Mouse (Mus musculus) spleen, postnatal 10 days (tissue): ENCODE measurements at regions not wholly inside any gene's neighbourhood (a gene's known extent, or its start where the extent isn't known, plus 50 kb on each side); places are given as distances from the start of the nearest gene placed in this dataset.
A peak's percentile ranks its signal among the peaks of the same experiment; 100 is the strongest.

Experiments
- DNase-seq, 2 experiments: peaks; one replicate each; pipeline ENCODE4 v3.0.0; 2021 to 2022; ENCODE audit warnings: low spot score in 2 of 2

DNA sequence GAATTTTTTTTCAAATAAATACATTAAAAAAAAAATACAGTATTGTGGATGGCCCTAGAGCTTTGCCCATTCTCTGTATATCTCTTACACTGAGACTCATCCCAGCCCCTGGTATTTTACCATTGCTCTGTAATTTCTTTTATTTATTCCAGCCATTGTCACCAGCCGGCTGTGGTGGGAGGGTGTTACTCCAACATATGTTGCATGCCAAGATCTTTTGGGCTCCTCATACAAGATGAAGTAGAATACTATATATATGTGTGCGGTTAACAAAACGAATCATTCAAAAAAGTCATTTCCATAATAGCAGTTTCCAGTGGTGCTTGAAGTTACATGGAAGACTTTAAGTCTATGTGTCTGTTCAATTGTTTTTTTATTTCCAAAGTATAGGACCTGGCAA, 268.0 kb upstream of the Npvf start:
- no peak for DNase-seq

DNA sequence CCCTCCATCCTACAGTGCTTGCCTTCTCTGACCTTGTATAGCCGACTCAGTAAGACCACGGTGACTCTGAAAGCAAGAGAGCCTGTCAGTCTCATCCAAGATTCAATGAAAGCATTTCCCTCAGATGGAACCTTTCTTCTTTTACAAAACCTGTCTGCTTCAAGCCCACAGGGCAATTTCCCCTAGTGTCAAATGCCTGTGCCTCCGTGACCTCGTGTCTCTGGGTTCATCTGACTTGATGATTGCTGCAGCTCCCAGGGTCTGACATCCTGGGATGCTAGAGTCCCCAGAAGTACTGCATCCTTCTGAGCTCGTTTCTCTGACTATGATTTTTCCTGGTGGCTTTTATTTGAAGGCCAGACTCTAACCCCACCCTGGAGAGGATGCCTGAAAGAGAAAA, 270.3 kb upstream of the Npvf start:
- DNase-seq: no peak

DNA sequence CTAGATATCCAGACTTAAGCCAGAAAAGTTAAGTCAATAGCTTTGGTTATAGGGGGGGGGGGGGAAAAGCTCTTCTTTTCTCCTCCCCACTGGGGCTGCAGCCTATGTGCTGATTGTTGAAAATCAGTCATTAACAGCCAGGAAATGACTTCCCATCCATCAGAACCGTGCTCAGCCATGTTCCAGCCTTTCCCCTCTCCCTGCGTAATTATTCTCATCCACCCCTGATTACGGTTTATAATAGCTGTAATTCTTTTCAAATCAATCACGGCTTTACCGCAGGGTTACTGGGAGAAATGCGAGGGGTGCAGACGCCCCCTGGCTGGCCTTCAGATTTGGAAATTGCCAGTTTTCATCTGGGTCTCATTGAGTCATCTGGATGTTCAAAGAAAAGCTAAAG, 270.8 kb upstream of the Npvf start:
- DNase-seq: no peak

DNA sequence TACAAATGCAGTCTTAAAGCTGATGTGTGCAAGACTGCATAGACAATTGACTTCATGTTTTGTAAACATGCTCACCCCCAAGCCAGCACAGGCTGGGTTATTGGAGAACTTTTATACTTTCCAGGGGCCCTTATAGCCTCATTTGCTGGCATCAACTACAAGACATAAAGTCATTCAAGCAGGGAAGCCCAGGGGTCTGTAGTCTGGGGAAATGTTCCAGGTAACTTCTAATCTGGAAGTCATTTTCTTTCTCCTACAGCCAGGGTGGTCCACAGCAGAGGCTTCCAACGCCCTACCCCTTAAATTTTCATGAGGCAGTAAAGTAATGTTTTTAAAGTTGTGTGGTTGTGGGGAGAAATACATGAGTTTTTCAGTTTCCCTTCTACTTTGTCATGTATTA, 272.1 kb upstream of the Npvf start:
- no peak for DNase-seq

DNA sequence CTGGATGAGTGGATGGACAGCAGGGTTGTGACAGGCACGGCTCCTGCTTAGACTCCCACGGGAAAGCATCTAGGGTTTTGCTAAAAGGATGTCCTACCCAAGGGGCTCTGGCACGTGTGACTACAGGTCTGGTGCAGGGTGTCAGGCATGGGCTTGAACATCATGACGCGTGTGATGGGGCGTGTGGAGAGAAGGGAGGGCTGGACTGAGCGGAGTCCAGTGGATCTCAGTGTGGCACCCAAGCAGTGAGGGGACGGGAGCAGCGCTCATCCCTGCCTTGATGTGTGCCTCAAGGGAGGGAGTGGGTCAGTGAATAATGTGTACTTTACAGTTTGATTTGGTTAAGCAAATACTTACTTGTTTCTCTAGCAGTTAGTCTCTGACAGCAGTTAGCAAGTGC, 275.3 kb upstream of the Npvf start:
- no peak for DNase-seq

DNA sequence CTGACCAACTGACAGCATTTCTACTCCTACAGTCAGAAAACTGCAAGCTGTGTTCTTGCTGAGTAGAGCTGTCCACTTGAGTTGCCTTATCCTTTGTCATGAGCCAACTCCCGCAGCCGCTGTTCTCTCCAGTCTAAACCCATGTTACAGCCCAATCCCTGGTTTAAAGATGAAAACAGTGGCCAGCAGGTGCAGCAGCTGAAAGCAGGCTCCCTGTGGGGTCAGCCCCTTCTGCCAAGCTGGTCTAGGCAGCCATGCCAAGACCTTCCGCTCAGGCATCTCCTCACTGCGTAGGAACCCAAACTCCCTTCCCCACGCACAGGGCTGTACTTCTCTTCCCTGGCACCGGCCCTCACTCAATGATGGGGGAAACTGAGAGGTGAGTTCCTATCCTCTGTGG, 279.3 kb upstream of the Npvf start:
- no peak for DNase-seq

DNA sequence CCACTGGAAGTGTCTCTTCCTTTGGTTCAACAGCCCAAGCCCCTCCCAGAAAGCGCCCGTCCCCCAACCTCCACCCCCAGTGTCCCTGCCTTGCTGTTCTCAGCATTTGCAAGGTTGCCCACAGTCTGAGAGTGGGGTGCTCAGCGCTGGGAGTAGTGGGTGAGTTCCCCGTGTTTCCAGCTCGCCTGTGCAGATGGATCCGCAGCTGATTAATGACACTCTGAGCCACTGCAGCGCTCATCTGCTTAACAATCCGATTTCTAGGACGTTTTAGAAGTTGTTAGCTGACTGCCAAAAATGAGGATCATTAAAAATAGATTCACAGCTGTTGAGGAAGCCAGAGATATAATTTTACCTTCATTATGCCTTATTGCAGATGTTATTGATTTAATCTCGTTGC, 280.0 kb upstream of the Npvf start:
- no peak for DNase-seq

DNA sequence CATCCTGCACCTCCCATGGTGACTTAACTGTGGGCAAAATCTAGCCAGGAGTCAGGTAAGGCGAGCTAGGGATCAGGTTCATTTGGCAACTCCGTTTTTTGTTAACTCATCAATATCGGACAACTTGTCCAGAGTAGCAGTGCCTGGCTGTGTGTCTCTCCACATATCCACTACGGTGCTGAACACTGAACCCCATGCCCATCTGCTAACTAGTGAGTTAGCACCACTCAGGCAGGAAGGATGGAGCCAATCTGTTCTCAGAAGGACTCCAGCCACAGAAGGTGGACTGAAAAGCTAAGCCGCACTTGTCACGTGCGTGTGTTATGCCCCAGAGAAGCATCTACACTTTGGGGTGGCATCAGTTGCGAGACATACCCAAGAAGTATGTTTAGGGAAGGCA, 282.1 kb upstream of the Npvf start:
- DNase-seq: no peak

DNA sequence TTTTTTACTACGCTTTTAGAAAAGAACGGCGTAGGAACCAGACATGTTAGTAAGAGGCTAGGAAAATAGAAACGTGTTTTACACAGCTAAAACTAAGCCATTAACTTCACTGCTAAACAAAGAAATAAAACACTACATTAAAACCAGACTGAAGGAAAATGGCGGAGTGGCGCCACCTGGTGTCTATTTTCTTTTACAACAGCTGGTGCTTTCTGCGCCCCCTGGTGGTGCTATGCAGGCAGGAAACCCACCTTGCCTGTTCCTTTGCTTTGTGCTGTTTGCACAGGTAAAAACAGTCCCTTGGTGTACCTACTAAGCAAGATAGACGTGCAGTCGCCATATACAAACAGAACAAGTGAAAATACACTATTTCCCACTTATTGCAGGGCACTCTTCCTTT, 282.9 kb upstream of the Npvf start:
- peak; percentile 74 to 85 for DNase-seq

DNA sequence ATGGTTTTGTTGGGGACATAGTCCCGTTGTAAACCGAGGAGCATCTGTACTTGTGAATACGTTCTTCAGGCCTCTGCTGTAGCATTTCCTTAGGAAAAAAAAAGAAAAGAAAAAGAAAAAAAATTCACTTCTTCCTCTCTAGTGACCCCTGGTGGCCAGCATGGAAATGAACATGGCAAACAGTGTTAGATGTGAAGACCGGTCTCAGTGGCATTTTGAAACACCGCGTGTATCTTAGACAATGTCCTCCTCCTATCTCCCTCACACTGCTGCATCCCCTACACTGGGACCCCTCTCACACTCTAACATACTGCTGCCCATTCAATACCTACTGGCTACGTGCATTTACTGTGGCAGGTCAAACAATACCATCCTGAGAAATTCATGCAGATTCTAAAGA, 284.6 kb upstream of the Npvf start:
- DNase-seq: peak in 1 of 2 experiments; percentile 59

DNA sequence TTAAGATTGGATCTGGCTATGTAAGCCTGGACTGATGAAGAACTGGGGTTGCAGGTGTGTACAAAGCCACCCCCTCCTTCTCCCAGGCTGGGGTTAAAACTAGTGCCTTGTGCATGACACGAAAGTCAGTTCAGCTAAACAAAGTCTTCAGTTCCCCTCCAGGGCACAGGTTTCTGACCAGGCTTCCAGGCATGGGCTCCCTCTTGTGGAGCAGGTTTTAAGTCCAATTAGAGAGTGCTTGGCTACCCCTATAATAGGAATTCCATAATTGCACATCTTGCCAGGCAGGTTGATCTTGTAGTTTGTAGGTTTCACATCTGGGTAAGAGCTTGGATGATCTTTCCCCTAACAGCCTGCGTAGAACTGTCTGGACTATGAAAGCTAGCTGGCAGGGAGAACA, 285.2 kb upstream of the Npvf start:
- peak in 1 of 2 experiments; percentile 20 for DNase-seq

DNA sequence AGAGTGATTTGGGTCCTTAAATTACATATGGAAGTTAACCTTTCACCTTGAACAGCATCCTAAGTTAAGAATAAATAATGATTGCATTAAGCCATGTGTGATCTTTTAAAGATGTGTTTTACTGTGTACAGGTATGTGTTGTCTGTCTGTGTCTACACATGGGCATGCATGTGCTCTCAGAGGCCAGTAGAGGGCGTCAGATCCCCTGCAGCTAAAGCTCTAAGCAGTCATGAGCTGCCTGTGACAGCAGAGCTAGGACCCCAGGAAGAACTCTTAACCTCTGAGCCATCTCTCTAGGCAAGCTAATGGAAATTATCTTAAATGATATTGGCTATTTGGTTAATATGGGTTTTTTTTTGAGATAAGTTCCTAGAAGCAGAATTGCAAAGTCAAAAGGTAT, 285.9 kb upstream of the Npvf start:
- DNase-seq: no peak

DNA sequence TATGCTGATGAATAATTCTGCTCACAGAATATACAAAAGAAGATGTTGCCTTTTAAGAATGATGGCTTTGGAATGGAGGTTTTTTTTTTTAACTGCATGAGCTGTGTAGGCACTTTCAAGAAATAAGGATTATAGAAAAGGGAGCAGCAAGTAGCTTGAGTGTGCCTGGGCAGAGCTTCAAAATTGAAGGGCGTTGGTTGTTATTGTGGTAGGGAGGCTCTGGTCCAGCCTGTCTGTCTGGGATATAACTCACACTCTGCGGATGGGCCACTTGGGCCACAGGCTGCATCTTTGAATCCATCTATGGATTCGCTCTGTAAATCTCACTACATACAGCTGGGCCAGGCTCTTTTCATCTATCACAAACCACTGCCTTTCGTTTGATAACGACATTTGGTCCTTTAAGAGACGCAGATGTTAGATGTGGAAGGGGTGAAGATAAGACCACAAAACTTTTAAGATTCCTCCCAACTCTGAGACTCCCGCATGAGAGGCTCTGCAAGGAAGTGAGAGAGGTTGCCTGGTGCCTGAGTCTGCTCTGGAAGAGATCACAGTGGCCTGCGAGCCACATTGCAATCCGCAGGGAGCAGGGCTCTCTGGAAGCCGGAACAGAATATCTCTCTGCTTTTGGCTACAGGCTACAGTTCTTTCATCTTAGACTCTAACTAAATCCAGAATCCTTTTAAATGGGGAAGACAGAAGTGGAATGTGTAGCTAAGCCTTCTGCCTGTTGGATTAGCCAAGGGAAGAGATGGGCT, 286.6 kb upstream of the Npvf start:
- DNase-seq: no peak

DNA sequence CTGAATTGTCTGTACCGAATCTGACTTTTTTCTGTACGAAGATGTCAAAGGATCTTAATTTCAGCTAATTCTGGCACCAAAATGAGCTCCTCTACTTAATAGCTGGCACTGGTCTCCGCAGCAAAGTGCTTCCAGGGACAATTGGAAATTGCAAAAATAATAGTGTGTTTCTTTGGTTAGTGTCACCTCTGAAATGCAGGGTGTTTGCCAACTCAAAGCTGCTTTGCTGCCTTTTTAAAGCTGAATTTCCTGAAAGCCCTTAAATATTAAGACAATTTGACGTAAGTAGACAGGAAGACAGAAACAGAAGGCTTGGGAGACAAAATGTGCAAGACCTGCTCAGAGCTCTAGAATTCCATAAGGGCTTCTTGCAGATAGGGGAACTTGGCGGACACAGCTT, 288.5 kb upstream of the Npvf start:
- DNase-seq: no peak

DNA sequence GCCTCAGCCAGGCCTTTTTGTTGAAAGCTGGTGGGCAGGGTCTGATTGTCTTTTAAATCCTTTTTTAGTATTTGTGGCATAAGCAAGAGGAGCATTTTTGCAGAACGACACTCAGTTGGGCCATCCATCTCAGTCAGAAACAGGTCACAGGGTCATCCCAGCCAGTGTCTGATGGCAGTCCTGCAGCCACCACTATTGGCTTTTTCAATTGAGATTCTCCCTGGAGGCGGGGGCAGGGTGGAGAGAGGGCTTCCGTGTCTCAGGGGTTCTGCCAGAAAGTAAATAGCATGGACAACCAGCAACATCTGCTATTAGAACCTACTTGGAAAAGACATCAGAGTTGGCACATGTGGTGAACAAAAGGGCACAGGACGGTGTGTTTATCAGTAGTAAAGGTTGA, 293.8 kb upstream of the Npvf start:
- no peak for DNase-seq

DNA sequence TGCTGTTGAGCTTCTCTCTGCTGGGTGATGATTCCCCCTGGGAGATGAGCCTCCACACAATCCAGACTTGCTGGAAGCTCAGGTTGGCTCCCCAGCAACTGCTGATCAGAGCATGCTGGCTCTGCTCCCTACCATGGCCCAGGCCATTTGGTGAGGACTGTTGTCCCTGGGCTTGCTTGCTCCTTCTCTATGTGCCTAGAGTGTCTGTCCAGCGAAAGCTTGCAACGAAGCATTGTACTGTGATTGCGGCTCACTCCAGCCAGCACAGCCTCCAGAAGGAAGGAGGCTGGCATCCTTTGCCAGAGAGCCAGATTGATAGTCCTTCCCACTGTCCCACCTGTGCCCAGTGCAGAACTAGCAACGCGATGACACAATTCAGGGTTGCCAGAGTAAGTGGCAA, 295.1 kb upstream of the Npvf start:
- no peak for DNase-seq

DNA sequence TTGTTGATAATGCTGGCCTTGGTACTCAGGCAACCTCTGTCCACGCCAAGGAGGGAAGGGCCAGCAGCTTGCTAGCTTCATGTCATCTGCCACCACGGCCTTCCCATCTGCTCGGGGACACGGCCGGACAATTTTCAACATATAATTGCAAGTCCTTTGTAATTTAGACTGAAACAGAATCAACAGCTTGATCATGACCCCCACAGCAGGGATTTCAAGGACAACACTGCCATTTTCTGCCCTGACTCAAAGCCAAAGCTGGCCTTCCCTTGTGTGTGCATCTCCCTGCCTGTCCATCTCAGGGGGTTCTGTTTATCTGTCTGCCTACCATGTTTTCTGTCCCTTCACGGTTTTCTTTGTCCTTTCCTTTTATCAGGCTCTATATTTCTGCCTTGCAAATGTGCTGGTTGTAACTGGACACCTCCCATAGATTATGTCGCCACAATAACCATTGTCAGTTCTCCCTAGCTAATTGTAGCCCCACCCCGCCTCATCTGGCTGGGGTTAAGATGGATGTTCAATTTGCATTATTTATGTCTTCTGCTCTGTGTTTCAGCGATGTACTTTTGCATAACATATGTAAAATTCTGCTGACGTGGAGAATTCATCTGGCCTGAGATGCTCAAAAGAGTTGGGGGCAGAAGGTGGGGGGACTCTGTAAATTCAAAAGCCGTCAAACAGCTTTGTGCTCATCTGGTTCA, 295.8 kb upstream of the Npvf start:
- no peak for DNase-seq

DNA sequence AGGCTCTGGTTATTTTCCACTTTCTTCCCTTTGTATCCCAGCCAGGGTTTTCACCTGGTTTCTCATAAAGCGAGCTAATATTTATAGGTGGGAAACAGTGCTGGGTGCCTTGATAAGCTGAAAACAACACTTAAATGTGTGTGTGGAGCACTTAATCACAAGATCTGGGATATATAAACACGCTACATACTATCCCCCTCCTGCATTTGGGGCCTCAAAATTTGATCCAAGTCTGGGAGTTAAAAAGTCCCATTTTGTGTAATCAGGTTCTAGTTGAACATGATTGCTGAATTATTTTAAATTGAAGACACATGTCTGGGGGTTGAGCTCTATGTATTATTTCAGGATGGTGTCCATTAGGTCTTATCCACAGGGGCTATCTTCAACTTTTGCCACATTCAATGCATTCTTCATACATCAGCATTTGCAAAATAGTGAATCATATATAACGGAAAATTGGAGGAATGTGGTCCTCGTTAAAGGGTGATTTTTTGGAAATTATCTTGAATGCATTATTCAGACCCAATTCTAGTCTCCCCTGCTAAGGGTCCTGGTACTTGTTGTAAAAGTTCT, 303.2 kb upstream of the Npvf start:
- DNase-seq: no peak

DNA sequence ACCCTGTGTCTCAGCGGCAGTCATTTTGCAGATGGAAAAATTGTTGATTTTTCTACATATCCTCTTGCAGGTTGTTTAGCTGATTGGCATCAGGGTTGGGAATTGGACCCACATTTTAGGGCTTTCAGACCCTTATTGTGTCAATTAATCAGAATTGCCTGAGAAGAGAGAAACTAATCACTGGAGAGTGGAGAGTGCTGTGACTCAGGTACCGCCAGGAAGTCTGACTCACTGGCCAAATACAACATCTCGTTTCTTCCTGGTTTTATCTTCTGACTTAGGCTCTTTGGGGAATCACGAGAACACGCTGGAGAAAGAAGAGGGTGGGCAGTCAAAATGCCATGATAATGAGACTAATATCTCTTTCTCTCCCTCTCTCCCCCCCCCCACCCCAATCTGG, 306.1 kb upstream of the Npvf start:
- no peak for DNase-seq

DNA sequence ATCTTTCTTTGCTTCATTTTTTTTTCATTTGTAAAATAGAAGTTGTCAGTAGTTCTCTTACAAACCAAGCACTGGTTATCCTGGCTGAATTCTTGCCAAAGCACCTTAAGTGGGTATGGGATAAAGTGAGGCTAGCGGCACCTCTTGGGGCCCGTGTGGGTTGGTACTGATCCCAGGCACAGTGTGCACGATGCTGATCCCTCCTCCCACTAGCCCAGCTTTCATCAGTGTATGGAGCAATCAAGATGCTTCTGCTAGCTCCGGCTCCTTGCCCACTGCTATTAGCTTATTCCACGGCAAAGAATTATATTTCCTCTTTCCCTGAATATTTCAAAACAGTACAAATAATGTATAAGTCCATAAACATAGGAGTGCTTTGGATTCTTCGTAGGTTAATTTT, 307.4 kb upstream of the Npvf start:
- DNase-seq: no peak

DNA sequence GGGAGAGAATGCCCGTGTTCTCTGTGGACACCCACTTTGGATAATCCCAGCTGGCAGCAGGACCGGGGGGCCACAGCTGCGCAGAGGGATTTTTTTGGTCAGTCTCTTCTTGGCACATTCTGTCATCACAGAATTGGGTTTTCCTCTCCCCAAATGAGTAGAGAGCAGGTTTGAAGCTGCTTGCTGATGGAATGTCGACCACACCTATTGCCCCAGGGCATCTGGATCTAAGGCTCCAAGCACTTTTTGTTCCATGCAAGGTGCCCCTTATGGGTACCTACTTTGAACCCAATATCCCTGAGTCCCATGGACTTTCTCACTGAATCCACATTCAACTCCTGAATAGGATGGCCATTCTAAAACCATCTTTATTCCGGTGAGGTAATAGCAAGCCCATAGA, 314.3 kb upstream of the Npvf start:
- no peak for DNase-seq

DNA sequence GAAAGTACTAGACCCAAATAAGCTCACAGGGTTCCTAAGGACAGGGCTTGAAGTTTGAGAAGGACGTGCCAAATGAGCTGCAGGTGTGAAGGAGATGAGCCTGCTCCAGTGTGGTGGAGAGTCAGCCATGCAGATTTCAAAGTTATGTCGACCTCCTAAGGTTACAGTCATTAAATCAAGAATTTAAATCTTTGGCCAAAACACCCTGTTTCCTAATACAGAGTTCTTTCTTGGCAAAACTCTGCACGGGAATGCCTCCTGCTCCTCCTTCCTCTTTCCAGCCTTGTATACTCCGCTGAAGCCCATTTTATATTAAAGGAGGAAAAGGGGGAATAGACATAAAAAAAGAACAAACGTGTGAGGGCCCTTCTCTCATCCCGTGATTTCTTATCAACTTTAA, 315.1 kb upstream of the Npvf start:
- DNase-seq: no peak

DNA sequence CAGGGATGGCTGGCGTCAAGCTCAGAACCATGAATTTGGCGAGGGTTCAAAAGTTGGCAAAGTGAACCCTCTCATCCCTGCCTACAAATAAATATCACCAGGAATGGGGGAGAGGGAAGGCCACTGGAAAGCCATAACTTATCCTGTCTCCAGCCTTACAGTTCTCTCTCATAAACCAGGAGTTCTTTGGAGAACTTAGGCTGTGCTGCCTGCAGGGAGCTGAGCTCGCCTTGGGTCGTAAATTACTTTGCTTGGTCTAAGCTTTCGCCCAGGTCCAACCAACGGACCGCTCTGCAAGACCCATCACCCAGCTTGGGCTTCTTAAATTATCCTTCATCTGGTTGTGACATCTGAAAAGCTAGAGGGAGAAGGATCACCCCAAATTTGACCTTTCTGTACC, 315.8 kb upstream of the Npvf start:
- DNase-seq: no peak
